ENCODE assay signal across 23 mouse cellular contexts in the genomic region with DNA sequence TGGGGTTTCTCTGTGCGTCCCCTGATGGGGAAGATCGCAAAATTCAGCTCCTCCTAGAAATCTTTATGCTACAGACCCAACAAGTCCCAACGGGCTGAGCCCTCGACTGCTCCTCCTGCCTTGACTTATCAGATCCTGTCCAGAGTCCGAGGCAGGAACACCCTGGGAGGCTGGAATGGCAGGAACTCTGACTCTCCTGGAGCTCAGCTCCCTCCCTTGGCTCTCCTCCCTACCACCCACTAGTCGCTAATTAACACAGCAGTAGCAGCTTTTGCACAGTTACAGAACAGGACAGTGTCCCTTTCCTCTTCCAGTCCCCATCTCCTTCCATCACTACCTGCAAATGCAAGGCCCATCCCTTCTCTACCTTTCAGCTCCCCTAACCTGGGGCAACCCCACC. TPM values are rescaled to one million over a fixed set of nuclear protein-coding genes. Genes with fewer than 3 reads are reported as not detected.
A peak's percentile ranks its signal among the peaks of the same experiment; 100 is the strongest.
DNase-seq lines count a peak whose midpoint lies in the region; ATAC-seq lines count a peak whose summit lies in the region.
"Had no signal": no experiment of that assay in that cellular context is flagged by ENCODE, and none has a peak within 500 bp of the region (broad histone marks: within the 10 kb centered on the region; RNA-seq: fewer than 3 reads in every experiment).

No protein-coding gene starts in this region.

- no peak overlapping the region for H3K9ac ChIP-seq in heart, embryonic 16.5 days (ENCODE audit: low read length)
- no peak overlapping the region for H3K9ac ChIP-seq in limb, embryonic 15.5 days
- no peak overlapping the region for H3K9ac ChIP-seq in hindbrain, embryonic 14.5 days
- H3K9ac ChIP-seq in forebrain, embryonic 13.5 days: no peak overlapping the region
- H3K9ac ChIP-seq: embryonic facial prominence, embryonic 13.5 days; forebrain, embryonic 15.5 days; heart, embryonic 13.5 days; intestine, embryonic 15.5 days; limb, embryonic 13.5 days; liver, embryonic 14.5 days; lung, embryonic 15.5 days; midbrain, embryonic 15.5 days; neural tube, embryonic 12.5 days had no signal

- no peak overlapping the region for H3K4me2 ChIP-seq in heart, embryonic 16.5 days (ENCODE audit: low read depth, low read length)
- H3K4me2 ChIP-seq in limb, embryonic 15.5 days: no peak overlapping the region
- H3K4me2 ChIP-seq in hindbrain, embryonic 14.5 days (replicated peaks): no peak overlapping the region
- no peak overlapping the region for H3K4me2 ChIP-seq in forebrain, embryonic 13.5 days
- H3K4me2 ChIP-seq: embryonic facial prominence, embryonic 13.5 days; forebrain, embryonic 15.5 days; heart, embryonic 13.5 days; intestine, embryonic 15.5 days; limb, embryonic 13.5 days; lung, embryonic 15.5 days; midbrain, embryonic 15.5 days; neural tube, embryonic 12.5 days had no signal

- H3K9me3 ChIP-seq in heart, embryonic 16.5 days (replicated peaks; ENCODE audit: control insufficient read depth, low read length): 0 out of 2 replicates have a peak, but pooled peaks cover 3% of the 10 kb centered on the region
- no peaks in the 10 kb centered on the region for H3K9me3 ChIP-seq in limb, embryonic 15.5 days
- H3K9me3 ChIP-seq in limb, embryonic 10.5 days (replicated peaks): no peaks in the 10 kb centered on the region; the same call in 1 of the 2 replicates
- H3K9me3 ChIP-seq in hindbrain, embryonic 14.5 days (ENCODE audit: control insufficient read depth, low read length): no peaks in the 10 kb centered on the region
- H3K9me3 ChIP-seq in forebrain, embryonic 13.5 days (replicated peaks): no peaks in the 10 kb centered on the region
- H3K9me3 ChIP-seq: embryonic facial prominence, embryonic 13.5 days; forebrain, embryonic 15.5 days; heart, embryonic 13.5 days; intestine, embryonic 15.5 days; limb, embryonic 13.5 days; lung, embryonic 15.5 days; midbrain, embryonic 15.5 days; neural tube, embryonic 12.5 days had no signal

- H3K36me3 ChIP-seq in heart, embryonic 16.5 days (ENCODE audit: control insufficient read depth, insufficient read depth): no peaks in the 10 kb centered on the region
- H3K36me3 ChIP-seq in limb, embryonic 15.5 days: no peaks in the 10 kb centered on the region
- H3K36me3 ChIP-seq in limb, embryonic 10.5 days: no peaks in the 10 kb centered on the region
- H3K36me3 ChIP-seq in hindbrain, embryonic 14.5 days (replicated peaks; ENCODE audit: control insufficient read depth, insufficient read depth): no peaks in the 10 kb centered on the region
- H3K36me3 ChIP-seq in forebrain, embryonic 13.5 days (ENCODE audit: poor library complexity, severe bottlenecking): no peaks in the 10 kb centered on the region
- H3K36me3 ChIP-seq: embryonic facial prominence, embryonic 13.5 days; forebrain, embryonic 15.5 days; heart, embryonic 13.5 days; intestine, embryonic 15.5 days; limb, embryonic 13.5 days; lung, embryonic 15.5 days; midbrain, embryonic 15.5 days; neural tube, embryonic 12.5 days had no signal

- intact Hi-C loops in heart, postnatal 10 days (cut with DNase I): no loop called here

- WGBS in heart, embryonic 16.5 days: 38% methylated on average over 6 of the region's 6 CpGs
- 37% methylated on average over 6 of the region's 6 CpGs for WGBS in limb, embryonic 15.5 days
- WGBS in limb, embryonic 10.5 days: 58% methylated on average over 6 of the region's 6 CpGs
- 68% methylated on average over 6 of the region's 6 CpGs for WGBS in hindbrain, embryonic 14.5 days
- WGBS in forebrain, embryonic 13.5 days: 62% methylated on average over 6 of the region's 6 CpGs

- H3K4me3 ChIP-seq in heart, embryonic 16.5 days (ENCODE audit: low read length): no peak overlapping the region
- peak overlapping the region; percentile 8; the same call in 1 of the 2 replicates for H3K4me3 ChIP-seq in limb, embryonic 15.5 days
- no peak overlapping the region for H3K4me3 ChIP-seq in limb, embryonic 10.5 days
- H3K4me3 ChIP-seq in hindbrain, embryonic 14.5 days (replicated peaks; ENCODE audit: low read length): no peak overlapping the region
- H3K4me3 ChIP-seq in forebrain, embryonic 13.5 days: no peak overlapping the region
- H3K4me3 ChIP-seq: embryonic facial prominence, embryonic 13.5 days; forebrain, embryonic 15.5 days; heart, embryonic 13.5 days; intestine, embryonic 15.5 days; limb, embryonic 13.5 days; lung, embryonic 15.5 days; midbrain, embryonic 15.5 days; neural tube, embryonic 12.5 days had no signal

- peak overlapping the region; percentile 5; the same call in 1 of the 2 replicates for H3K27ac ChIP-seq in heart, embryonic 16.5 days (ENCODE audit: low read length)
- no peak overlapping the region for H3K27ac ChIP-seq in limb, embryonic 15.5 days
- H3K27ac ChIP-seq in limb, embryonic 10.5 days: no peak overlapping the region
- H3K27ac ChIP-seq in hindbrain, embryonic 14.5 days: no peak overlapping the region
- no peak overlapping the region for H3K27ac ChIP-seq in forebrain, embryonic 13.5 days
- H3K27ac ChIP-seq: embryonic facial prominence, embryonic 13.5 days; forebrain, embryonic 15.5 days; heart, embryonic 13.5 days; intestine, embryonic 15.5 days; limb, embryonic 13.5 days; liver, embryonic 14.5 days; lung, embryonic 15.5 days; midbrain, embryonic 15.5 days; neural tube, embryonic 12.5 days had no signal

- no peak for DNase-seq in heart, postnatal 10 days
- no peak for DNase-seq in limb, embryonic 10.5 days (ENCODE audit: low spot score)
- DNase-seq in kidney, adult 9 months: peak; percentile 84
- DNase-seq in thymus, postnatal 25 days: peak; percentile 39
- no peak for DNase-seq in hindbrain, embryonic 14.5 days (ENCODE audit: low spot score)
- DNase-seq: cerebellum, adult 11 months; cerebellum, adult 9-11 months; gastrocnemius, postnatal 10 days; lung, postnatal 36 days; right cerebral cortex, postnatal 14 days had no signal

- no peaks in the 10 kb centered on the region for H3K4me1 ChIP-seq in heart, embryonic 16.5 days (ENCODE audit: control insufficient read depth, insufficient read depth, low read length)
- H3K4me1 ChIP-seq in limb, embryonic 15.5 days: peaks cover 6% of the 10 kb centered on the region
- no peaks in the 10 kb centered on the region for H3K4me1 ChIP-seq in limb, embryonic 10.5 days
- no peaks in the 10 kb centered on the region for H3K4me1 ChIP-seq in hindbrain, embryonic 14.5 days (replicated peaks; ENCODE audit: control insufficient read depth, insufficient read depth, low read length)
- no peaks in the 10 kb centered on the region for H3K4me1 ChIP-seq in forebrain, embryonic 13.5 days
- H3K4me1 ChIP-seq: embryonic facial prominence, embryonic 13.5 days; forebrain, embryonic 15.5 days; limb, embryonic 13.5 days; lung, embryonic 15.5 days; midbrain, embryonic 15.5 days; neural tube, embryonic 12.5 days had no signal

- no peaks in the 10 kb centered on the region for H3K27me3 ChIP-seq in heart, embryonic 16.5 days (ENCODE audit: control insufficient read depth, insufficient read depth, low read length)
- no peaks in the 10 kb centered on the region for H3K27me3 ChIP-seq in limb, embryonic 15.5 days
- no peaks in the 10 kb centered on the region for H3K27me3 ChIP-seq in limb, embryonic 10.5 days (ENCODE audit: low read depth, poor library complexity, severe bottlenecking)
- H3K27me3 ChIP-seq in hindbrain, embryonic 14.5 days (ENCODE audit: control insufficient read depth, insufficient read depth, low read length): no peaks in the 10 kb centered on the region
- H3K27me3 ChIP-seq in forebrain, embryonic 13.5 days: no peaks in the 10 kb centered on the region
- H3K27me3 ChIP-seq: embryonic facial prominence, embryonic 13.5 days; forebrain, embryonic 15.5 days; intestine, embryonic 15.5 days; limb, embryonic 13.5 days; lung, embryonic 15.5 days; midbrain, embryonic 15.5 days; neural tube, embryonic 12.5 days had no signal

- ATAC-seq in heart, embryonic 16.5 days (replicated peaks; ENCODE audit: extremely low read depth, insufficient read depth, low FRiP score): no peak
- 0 out of 2 replicates have a peak, but pooled peaks have one; percentile 40 for ATAC-seq in limb, embryonic 15.5 days (ENCODE audit: insufficient number of reproducible peaks, low FRiP score, low TSS enrichment, low read depth)
- no peak for ATAC-seq in hindbrain, embryonic 14.5 days (ENCODE audit: low FRiP score)
- ATAC-seq in forebrain, embryonic 13.5 days: no peak
- ATAC-seq: forebrain, embryonic 15.5 days; hindbrain, embryonic 16.5 days; intestine, embryonic 15.5 days; midbrain, embryonic 15.5 days had no signal

RNA-seq across cellular contexts. Expression of a gene that starts 0.8 kb away (rescaled TPM):
- polyA plus RNA-seq in heart, embryonic 16.5 days (2015; fragmentation: Nextera tagmentation; extraction: Ambion mirVana): 2.8 and 9.6 TPM in 2 replicates
- total RNA-seq in heart, postnatal 10 days (2021): 1 to 10 TPM; 3.8 to 4.0 TPM
- polyA plus RNA-seq in limb, embryonic 15.5 days (2015; fragmentation: Nextera tagmentation; extraction: Ambion mirVana): 60.0 and 68.0 TPM in 2 replicates
- 0.16 and 0.26 TPM in 2 replicates for polyA plus RNA-seq in limb, embryonic 10.5 days (2016; fragmentation: Nextera tagmentation; extraction: Ambion mirVana)
- polyA plus RNA-seq in hindbrain, embryonic 14.5 days (2014; fragmentation: Nextera tagmentation; extraction: Ambion mirVana): 0.20 and 0.31 TPM in 2 replicates
- 0.25 and 0.26 TPM in 2 replicates for polyA plus RNA-seq in forebrain, embryonic 13.5 days (2015; fragmentation: Nextera tagmentation; extraction: Ambion mirVana)

RNA-seq across cellular contexts. Expression of a gene that starts 24.7 kb away (rescaled TPM):
- polyA plus RNA-seq in heart, embryonic 16.5 days (2015; fragmentation: Nextera tagmentation; extraction: Ambion mirVana): 18.1 and 22.9 TPM in 2 replicates
- 10 to 100 TPM; 14.1 to 15.2 TPM for total RNA-seq in heart, postnatal 10 days (2021)
- polyA plus RNA-seq in limb, embryonic 15.5 days (2015; fragmentation: Nextera tagmentation; extraction: Ambion mirVana): 20.8 and 21.2 TPM in 2 replicates
- 36.2 and 36.3 TPM in 2 replicates for polyA plus RNA-seq in limb, embryonic 10.5 days (2016; fragmentation: Nextera tagmentation; extraction: Ambion mirVana)
- polyA plus RNA-seq in hindbrain, embryonic 14.5 days (2014; fragmentation: Nextera tagmentation; extraction: Ambion mirVana): 42.1 and 45.6 TPM in 2 replicates
- 30.1 and 32.7 TPM in 2 replicates for polyA plus RNA-seq in forebrain, embryonic 13.5 days (2015; fragmentation: Nextera tagmentation; extraction: Ambion mirVana)

RNA-seq across cellular contexts. Expression of a gene that starts 37.4 kb away (rescaled TPM):
- polyA plus RNA-seq in heart, embryonic 16.5 days (2015; fragmentation: Nextera tagmentation; extraction: Ambion mirVana): 26.3 and 28.7 TPM in 2 replicates
- 10 to 100 TPM; 29.2 to 30.7 TPM for total RNA-seq in heart, postnatal 10 days (2021)
- polyA plus RNA-seq in limb, embryonic 15.5 days (2015; fragmentation: Nextera tagmentation; extraction: Ambion mirVana): 9.8 and 10.7 TPM in 2 replicates
- 6.4 and 6.7 TPM in 2 replicates for polyA plus RNA-seq in limb, embryonic 10.5 days (2016; fragmentation: Nextera tagmentation; extraction: Ambion mirVana)
- 7.3 and 9.6 TPM in 2 replicates for polyA plus RNA-seq in hindbrain, embryonic 14.5 days (2014; fragmentation: Nextera tagmentation; extraction: Ambion mirVana)
- 6.7 and 7.8 TPM in 2 replicates for polyA plus RNA-seq in forebrain, embryonic 13.5 days (2015; fragmentation: Nextera tagmentation; extraction: Ambion mirVana)

RNA-seq across cellular contexts. Expression of a gene that starts 48.0 kb away (rescaled TPM):
- 71.0 and 76.0 TPM in 2 replicates for polyA plus RNA-seq in heart, embryonic 16.5 days (2015; fragmentation: Nextera tagmentation; extraction: Ambion mirVana)
- total RNA-seq in heart, postnatal 10 days (2021): 10 to 100 TPM; 62.0 to 71.0 TPM
- polyA plus RNA-seq in limb, embryonic 15.5 days (2015; fragmentation: Nextera tagmentation; extraction: Ambion mirVana): 58.7 and 59.0 TPM in 2 replicates
- polyA plus RNA-seq in limb, embryonic 10.5 days (2016; fragmentation: Nextera tagmentation; extraction: Ambion mirVana): 17.0 and 23.5 TPM in 2 replicates
- 92.6 and 101 TPM in 2 replicates for polyA plus RNA-seq in hindbrain, embryonic 14.5 days (2014; fragmentation: Nextera tagmentation; extraction: Ambion mirVana)
- polyA plus RNA-seq in forebrain, embryonic 13.5 days (2015; fragmentation: Nextera tagmentation; extraction: Ambion mirVana): 44.1 and 45.2 TPM in 2 replicates

Comparison
In these comparisons a context has a peak if more than half of its experiments do, and no peak if none do; other contexts are left out.
1. DNase-seq: peak in kidney, adult 9 months (single experiment) and thymus, postnatal 25 days (single experiment); none in heart, postnatal 10 days (0 of 2), limb, embryonic 10.5 days (single experiment) and hindbrain, embryonic 14.5 days (single experiment).